Mouse (Mus musculus): ENCODE results near the gene Triobp. TPM values are rescaled to one million over a fixed set of nuclear protein-coding genes. Genes with fewer than 3 reads are reported as not detected.

The Triobp gene
- polyA plus RNA-seq, 1 experiment: 11.0 TPM

DNA sequence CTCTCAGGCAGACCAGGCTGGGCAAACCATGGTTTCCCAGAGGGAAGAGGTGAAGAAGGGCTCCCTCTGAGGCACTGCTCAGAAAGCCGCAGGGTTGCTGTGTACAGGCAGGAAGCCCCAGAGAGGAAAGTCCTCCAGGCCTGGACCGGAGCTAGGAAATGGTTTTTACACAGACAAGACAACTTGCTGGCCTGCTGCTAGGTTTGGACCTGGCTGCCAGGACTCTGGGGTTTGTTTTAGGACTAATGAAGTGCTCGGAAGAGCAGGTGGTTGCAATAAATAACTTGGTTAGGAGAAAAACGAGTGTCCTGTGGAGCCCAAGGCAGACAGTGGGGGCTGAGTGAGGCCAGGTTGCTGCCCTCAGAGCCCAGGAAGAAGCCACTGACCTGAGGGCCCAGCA lies 100.7 kb downstream of the Triobp start:
- Histone ChIP-seq H3K4me1 (ENCODE audit: control insufficient read depth, insufficient read depth, low read length) (no peaks in the 10 kb centered on the region), H3K4me3 (ENCODE audit: insufficient read depth, low read length) (no peak overlapping the region), H3K27ac (ENCODE audit: insufficient read depth, low read length) (no peak overlapping the region)
- no peak for TF ChIP-seq POLR2A (IDR thresholded peaks at IDR 0.05; ENCODE audit: extremely low read depth, insufficient read depth, low read length)
- no peak for TF ChIP-seq CTCF (IDR thresholded peaks at IDR 0.05; ENCODE audit: extremely low read depth, insufficient read depth, low read length)

GRCm38 (mm10) chr15:79050160-79050845 lies 102.8 kb downstream of the Triobp start:
- no peak for TF ChIP-seq POLR2A (IDR thresholded peaks at IDR 0.05; ENCODE audit: extremely low read depth, insufficient read depth, low read length)
- no peaks in the 10 kb centered on the region for H3K4me1 ChIP-seq (ENCODE audit: control insufficient read depth, insufficient read depth, low read length)
- no peak overlapping the region for H3K4me3 ChIP-seq (ENCODE audit: insufficient read depth, low read length)
- no peak overlapping the region for H3K27ac ChIP-seq (ENCODE audit: insufficient read depth, low read length)

DNA sequence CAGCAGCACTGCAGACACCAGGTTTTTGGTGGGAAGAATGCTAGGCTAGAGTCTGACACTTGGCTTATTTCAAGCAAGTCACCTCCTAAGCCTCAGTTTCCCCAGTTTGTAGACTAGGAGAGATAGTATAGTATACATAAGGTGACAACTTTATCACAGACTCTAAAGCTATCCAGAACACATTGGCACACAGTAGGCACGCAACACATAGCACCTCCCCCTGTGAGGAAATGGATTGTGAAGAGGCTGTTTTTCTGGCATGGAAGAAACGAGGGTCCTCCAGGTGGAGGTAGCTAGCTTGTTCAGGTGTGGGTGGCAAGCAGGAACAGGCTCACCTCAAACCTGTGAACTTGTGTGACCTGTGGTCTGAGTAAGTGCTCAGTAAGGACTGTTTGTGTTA lies 103.4 kb downstream of the Triobp start:
- Histone ChIP-seq H3K4me1 (ENCODE audit: control insufficient read depth, insufficient read depth, low read length) (no peaks in the 10 kb centered on the region), H3K27ac (ENCODE audit: insufficient read depth, low read length) (no peak overlapping the region), H3K4me3 (ENCODE audit: insufficient read depth, low read length) (no peak overlapping the region)
- TF ChIP-seq POLR2A (IDR thresholded peaks at IDR 0.05; ENCODE audit: extremely low read depth, insufficient read depth, low read length): no peak
- TF ChIP-seq CTCF (IDR thresholded peaks at IDR 0.05; ENCODE audit: extremely low read depth, insufficient read depth, low read length): no peak

- TF ChIP-seq CTCF (IDR thresholded peaks at IDR 0.05; ENCODE audit: extremely low read depth, insufficient read depth, low read length) (no peak), POLR2A (IDR thresholded peaks at IDR 0.05; ENCODE audit: extremely low read depth, insufficient read depth, low read length) (no peak)
- H3K4me1 ChIP-seq (ENCODE audit: control insufficient read depth, insufficient read depth, low read length): no peaks in the 10 kb centered on the region
- H3K4me3 ChIP-seq (ENCODE audit: insufficient read depth, low read length): no peak overlapping the region
- H3K27ac ChIP-seq (ENCODE audit: insufficient read depth, low read length): no peak overlapping the region
Measured at GRCm38 (mm10) chr15:79051461-79052360, 104.2 kb downstream of the Triobp start.

GRCm38 (mm10) chr15:79052366-79052765 lies 104.8 kb downstream of the Triobp start:
- H3K4me3 ChIP-seq (ENCODE audit: insufficient read depth, low read length): no peak overlapping the region
- H3K4me1 ChIP-seq (ENCODE audit: control insufficient read depth, insufficient read depth, low read length): no peaks in the 10 kb centered on the region
- no peak overlapping the region for H3K27ac ChIP-seq (ENCODE audit: insufficient read depth, low read length)
- TF ChIP-seq POLR2A (IDR thresholded peaks at IDR 0.05; ENCODE audit: extremely low read depth, insufficient read depth, low read length) (no peak), CTCF (IDR thresholded peaks at IDR 0.05; ENCODE audit: extremely low read depth, insufficient read depth, low read length) (no peak)

Other genes starting within 250 kb of the Triobp start
- 59.2 and 65.2 TPM in 2 replicates for gene Elfn2, start 229.0 kb upstream of the Triobp start, polyA plus RNA-seq (2012; rRNA removed)
- gene Mfng, start 174.2 kb upstream of the Triobp start, polyA plus RNA-seq (2012; rRNA removed): 5.8 and 6.3 TPM in 2 replicates
- gene Card10, start 144.7 kb upstream of the Triobp start, polyA plus RNA-seq (2012; rRNA removed): 4.7 and 5.2 TPM in 2 replicates
- gene Cdc42ep1, start 105.1 kb upstream of the Triobp start, polyA plus RNA-seq (2012; rRNA removed): 23.3 and 28.1 TPM in 2 replicates
- 0.34 and 0.35 TPM in 2 replicates for gene Lgals2, start 92.2 kb upstream of the Triobp start, polyA plus RNA-seq (2012; rRNA removed)
- gene Gga1, start 70.5 kb upstream of the Triobp start, polyA plus RNA-seq (2012; rRNA removed): 72.6 and 73.0 TPM in 2 replicates
- gene Gm49510, start 48.1 kb upstream of the Triobp start, polyA plus RNA-seq (2012; rRNA removed): 0.08 and 0.09 TPM in 2 replicates
- 39.5 and 42.2 TPM in 2 replicates for gene Sh3bp1, start 48.0 kb upstream of the Triobp start, polyA plus RNA-seq (2012; rRNA removed)
- gene Pdxp, start 33.8 kb upstream of the Triobp start, polyA plus RNA-seq (2012; rRNA removed): 226 and 238 TPM in 2 replicates
- gene Lgals1, start 21.0 kb upstream of the Triobp start, polyA plus RNA-seq (2012; rRNA removed): 42.9 and 44.4 TPM in 2 replicates
- 38.9 and 39.5 TPM in 2 replicates for gene Nol12, start 12.8 kb upstream of the Triobp start, polyA plus RNA-seq (2012; rRNA removed)
- gene H1f0, start 80.7 kb downstream of the Triobp start, polyA plus RNA-seq (2012; rRNA removed): 109 and 124 TPM in 2 replicates
- 0.26 and 0.38 TPM in 2 replicates for gene Galr3, start 94.2 kb downstream of the Triobp start, polyA plus RNA-seq (2012; rRNA removed)
- gene Ankrd54, start 115.2 kb downstream of the Triobp start, polyA plus RNA-seq (2012; rRNA removed): 26.5 and 28.2 TPM in 2 replicates
- 86.8 and 93.0 TPM in 2 replicates for gene Eif3l, start 127.5 kb downstream of the Triobp start, polyA plus RNA-seq (2012; rRNA removed)
- gene Micall1, start 161.2 kb downstream of the Triobp start, polyA plus RNA-seq (2012; rRNA removed): 25.0 and 27.6 TPM in 2 replicates
- gene Polr2f, start 193.3 kb downstream of the Triobp start, polyA plus RNA-seq (2012; rRNA removed): 131 and 134 TPM in 2 replicates
- 16.5 and 17.1 TPM in 2 replicates for gene 1700088E04Rik, start 193.5 kb downstream of the Triobp start, polyA plus RNA-seq (2012; rRNA removed)
- gene Sox10, start 217.5 kb downstream of the Triobp start, polyA plus RNA-seq (2012; rRNA removed): 60.8 and 69.3 TPM in 2 replicates

Measured in cortical plate, adult 2 months (tissue).